Mouse (Mus musculus) embryo, embryonic 10 days (tissue): Measurements from ENCODE around the gene Dpp4.

Experiments used
- DNase-seq: peaks from one replicate; pipeline ENCODE4 v3.0.0-alpha.2; 2015; ENCODE audit warnings: low spot score

The Dpp4 gene

DNA sequence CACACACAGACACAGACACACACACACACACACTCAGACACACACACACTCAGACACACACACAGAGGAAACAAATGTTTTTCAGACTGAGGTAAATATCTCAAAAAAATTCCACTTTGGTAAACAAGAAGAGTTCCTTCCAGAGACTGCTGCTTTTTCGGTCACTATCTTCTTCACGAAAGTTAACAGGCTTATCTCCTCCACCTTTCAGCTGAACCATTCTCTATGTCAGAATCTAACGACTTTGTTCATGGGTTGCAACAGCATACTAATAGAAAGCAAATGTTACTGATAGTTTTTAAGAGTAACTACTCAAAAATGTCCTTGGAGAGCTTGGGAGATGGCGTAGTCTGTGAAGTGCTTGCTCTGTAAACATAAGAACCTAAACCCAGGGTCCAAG is 124.5 kb downstream of the Dpp4 start:
- no peak for DNase-seq

DNA sequence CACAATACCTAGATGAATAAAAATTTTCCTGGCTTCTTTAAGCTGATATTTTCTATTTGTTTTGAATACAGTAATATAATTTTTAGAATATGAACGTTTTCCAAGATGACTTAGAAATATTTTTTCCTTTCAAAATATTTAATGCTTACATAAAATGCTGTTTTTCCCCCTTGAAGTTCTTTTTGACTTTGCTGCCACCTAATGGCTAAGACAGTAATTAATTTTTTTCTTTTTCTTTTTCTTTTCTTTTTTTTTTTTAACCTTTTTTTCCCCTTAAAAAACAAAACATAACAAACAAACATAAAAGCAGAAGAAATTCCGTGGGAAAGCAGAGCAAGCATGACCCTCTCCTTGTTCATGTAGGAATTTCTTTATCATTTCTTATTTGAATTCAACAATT is 126.2 kb downstream of the Dpp4 start:
- DNase-seq = no peak

DNA sequence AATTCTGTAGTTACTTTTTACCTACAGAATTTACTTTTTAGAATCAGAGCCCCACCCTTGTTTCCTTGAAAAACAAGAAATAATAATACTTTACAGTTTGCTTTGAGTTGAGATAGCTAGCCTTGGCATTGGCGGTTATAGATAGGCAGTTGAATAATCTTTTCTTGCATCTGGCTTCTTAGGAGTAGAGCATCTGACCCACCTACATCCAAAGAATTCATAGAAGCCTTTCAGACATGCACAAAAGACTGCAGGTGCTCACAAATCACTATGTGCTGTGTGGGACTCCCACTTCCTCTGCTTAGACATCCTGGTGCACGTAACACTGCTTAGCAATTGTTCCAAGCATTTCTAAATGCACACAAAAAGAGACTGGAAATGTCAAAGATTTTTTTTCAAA is 127.0 kb downstream of the Dpp4 start:
- no peak for DNase-seq
